Mouse (Mus musculus) stomach, embryonic 14.5 days (tissue): Measurements from ENCODE around the gene Phf3. TPM values are rescaled to one million over a fixed set of nuclear protein-coding genes. Genes with fewer than 3 reads are reported as not detected.
"Not testable (repeated sequence)": the region's sequence is repeated elsewhere in the genome, so short reads cannot be mapped to it uniquely, and the experiment has no call there.

Source experiments
- ATAC-seq: fragments of 200-750 bp; cut with Nextera tagmentation; 2 replicates; pipeline ENCODE4 v1.8.0; 2017; ENCODE audit warnings: low read depth, moderate TSS enrichment; ENCODE audit not compliant: insufficient number of reproducible peaks, insufficient read depth, low FRiP score
- H3K27ac ChIP-seq: fragments of 300-500 bp; sonication (generic); 2 replicates; pipeline ENCODE4 v1.5.1; 2014; ENCODE audit warnings: mild to moderate bottlenecking, low read length, moderate library complexity, mixed read lengths
- H3K27me3 ChIP-seq: fragments of 300-500 bp; sonication (generic); 2 replicates; pipeline ENCODE4 v1.6.1; 2014; ENCODE audit warnings: low read length, control low read depth, mixed read lengths; ENCODE audit not compliant: control insufficient read depth, insufficient read depth
- H3K36me3 ChIP-seq: fragments of 300-500 bp; sonication (generic); 2 replicates; pipeline ENCODE4 v1.6.1; 2014; ENCODE audit warnings: mild to moderate bottlenecking, control low read depth, low read length, moderate library complexity, mixed read lengths; ENCODE audit not compliant: control insufficient read depth, insufficient read depth
- H3K4me1 ChIP-seq: fragments of 300-500 bp; sonication (generic); 2 replicates; pipeline ENCODE4 v1.6.1; 2014; ENCODE audit warnings: low read length, control low read depth, mixed read lengths; ENCODE audit not compliant: control insufficient read depth, insufficient read depth
- H3K4me2 ChIP-seq: fragments of 300-500 bp; sonication (generic); replicated peaks from 2 replicates; pipeline ENCODE4 v1.6.1; 2014; ENCODE audit warnings: low read depth, low read length, control low read depth
- H3K4me3 ChIP-seq: fragments of 300-500 bp; sonication (generic); 2 replicates; pipeline ENCODE4 v1.5.1; 2014; ENCODE audit warnings: low read depth, low read length, control low read depth
- H3K9ac ChIP-seq: fragments of 300-500 bp; sonication (generic); replicated peaks from 2 replicates; pipeline ENCODE4 v1.6.1; 2014; ENCODE audit warnings: low read depth, mild to moderate bottlenecking, control low read depth, low read length, moderate library complexity, mixed read lengths
- H3K9me3 ChIP-seq: fragments of 300-500 bp; sonication (generic); 2 replicates; pipeline ENCODE4 v1.6.1; 2016; ENCODE audit warnings: low read depth, low read length, control low read depth; ENCODE audit not compliant: control insufficient read depth
- WGBS: fragments of 180-500 bp; shearing (Covaris S2); extraction: QIAGEN DNeasy Blood & Tissue Kit; methylation state at CpG from one replicate; pipeline ENCODE4 v1.1.7; 2014; 5-methylcytosine and 5-hydroxymethylcytosine counted together
- polyA plus RNA-seq: library from polyadenylated mRNA; unstranded; fragments of >200 nt; fragmentation: Nextera tagmentation; extraction: Ambion mirVana; gene quantifications from 2 replicates; pipeline ENCODE4 v1.2.1, GENCODE M21; 2014

The Phf3 gene
- polyA plus RNA-seq, 1 experiment from 2014 or later: 64.5 TPM

GRCm38 (mm10) chr1:30895366-30895765 is 21.6 kb upstream of the Phf3 start:
- ATAC-seq, H3K27me3 ChIP-seq, H3K27ac ChIP-seq, H3K36me3 ChIP-seq, H3K4me2 ChIP-seq, H3K9me3 ChIP-seq, H3K9ac ChIP-seq, H3K4me3 ChIP-seq, H3K4me1 ChIP-seq: not testable (repeated sequence)

GRCm38 (mm10) chr1:30883806-30884205 is 10.1 kb upstream of the Phf3 start:
- H3K27ac ChIP-seq, H3K4me1 ChIP-seq, H3K9ac ChIP-seq, ATAC-seq, H3K9me3 ChIP-seq, H3K27me3 ChIP-seq, H3K4me2 ChIP-seq, H3K4me3 ChIP-seq, H3K36me3 ChIP-seq: not testable (repeated sequence)
- 97% methylated on average over 1 of the region's 1 CpGs for WGBS

- Histone ChIP-seq H3K27me3 (no peaks in the 10 kb centered on the region), H3K4me3 (no peak overlapping the region), H3K4me2 (no peak overlapping the region), H3K4me1 (peaks cover 5% of the 10 kb centered on the region; the same call in 1 of the 2 replicates), H3K9ac (no peak overlapping the region), H3K36me3 (no peaks in the 10 kb centered on the region), H3K27ac (no peak overlapping the region), H3K9me3 (no peaks in the 10 kb centered on the region)
- ATAC-seq: no peak
Measured at GRCm38 (mm10) chr1:30875746-30876145, 2.0 kb upstream of the Phf3 start.

- Histone ChIP-seq H3K4me3 (peak overlapping the region; percentile 89), H3K4me1 (peaks cover 8% of the 10 kb centered on the region; the same call in 1 of the 2 replicates), H3K9me3 (no peaks in the 10 kb centered on the region), H3K9ac (peak overlapping the region; percentile 87; the same call in 1 of the 2 replicates), H3K27ac (peak overlapping the region; percentile 97), H3K4me2 (peak overlapping the region; percentile 45), H3K36me3 (no peaks in the 10 kb centered on the region), H3K27me3 (no peaks in the 10 kb centered on the region)
- no peak for ATAC-seq
- 35% methylated on average over 15 of the region's 15 CpGs for WGBS
Measured at GRCm38 (mm10) chr1:30874261-30875131, 775 bp upstream of the Phf3 start.

GRCm38 (mm10) chr1:30872836-30873540 is 733 bp downstream of the Phf3 start:
- H3K4me3 ChIP-seq: peak overlapping the region; percentile 89
- no peaks in the 10 kb centered on the region for H3K27me3 ChIP-seq
- H3K27ac ChIP-seq: peak overlapping the region; percentile 97
- H3K9ac ChIP-seq: peak overlapping the region; percentile 87
- no peaks in the 10 kb centered on the region for H3K36me3 ChIP-seq
- peak overlapping the region; percentile 55 for H3K4me2 ChIP-seq
- WGBS: under 1% methylated on average over 75 of the region's 79 CpGs
- peaks cover 8% of the 10 kb centered on the region; the same call in 1 of the 2 replicates for H3K4me1 ChIP-seq
- peak; percentile 74 for ATAC-seq
- H3K9me3 ChIP-seq: no peaks in the 10 kb centered on the region

- H3K4me3 ChIP-seq: no peak overlapping the region
- no peaks in the 10 kb centered on the region for H3K27me3 ChIP-seq
- H3K36me3 ChIP-seq: no peaks in the 10 kb centered on the region
- H3K9ac ChIP-seq: no peak overlapping the region
- H3K4me2 ChIP-seq: no peak overlapping the region
- no peak overlapping the region for H3K27ac ChIP-seq
- no peaks in the 10 kb centered on the region for H3K9me3 ChIP-seq
- WGBS: 88% methylated on average over 4 of the region's 4 CpGs
- ATAC-seq: no peak
- peaks cover 8% of the 10 kb centered on the region; the same call in 1 of the 2 replicates for H3K4me1 ChIP-seq
Measured at GRCm38 (mm10) chr1:30867786-30868185, 5.9 kb downstream of the Phf3 start.

GRCm38 (mm10) chr1:30852518-30852917 is 21.2 kb downstream of the Phf3 start:
- no peaks in the 10 kb centered on the region; the same call in 1 of the 2 replicates for H3K36me3 ChIP-seq
- H3K4me3 ChIP-seq: no peak overlapping the region
- WGBS: 90% methylated on average over 3 of the region's 3 CpGs
- no peaks in the 10 kb centered on the region for H3K4me1 ChIP-seq
- ATAC-seq: no peak
- H3K4me2 ChIP-seq: no peak overlapping the region
- no peak overlapping the region for H3K9ac ChIP-seq
- no peaks in the 10 kb centered on the region for H3K9me3 ChIP-seq
- no peak overlapping the region for H3K27ac ChIP-seq
- no peaks in the 10 kb centered on the region for H3K27me3 ChIP-seq

- Histone ChIP-seq H3K9me3 (no peaks in the 10 kb centered on the region), H3K27me3 (no peaks in the 10 kb centered on the region), H3K9ac (no peak overlapping the region), H3K36me3 (no peaks in the 10 kb centered on the region; the same call in 1 of the 2 replicates), H3K27ac (no peak overlapping the region), H3K4me3 (no peak overlapping the region), H3K4me1 (no peaks in the 10 kb centered on the region), H3K4me2 (no peak overlapping the region)
- ATAC-seq: no peak
- 81% methylated on average over 3 of the region's 3 CpGs for WGBS
Measured at GRCm38 (mm10) chr1:30851920-30852319, 21.8 kb downstream of the Phf3 start.
